Mouse (Mus musculus): Measurements from ENCODE around the gene Mmp9. TPM values are rescaled to one million over a fixed set of nuclear protein-coding genes. Genes with fewer than 3 reads are reported as not detected.

The Mmp9 gene
- polyA plus RNA-seq, 1 experiment, result 363 TPM

DNA sequence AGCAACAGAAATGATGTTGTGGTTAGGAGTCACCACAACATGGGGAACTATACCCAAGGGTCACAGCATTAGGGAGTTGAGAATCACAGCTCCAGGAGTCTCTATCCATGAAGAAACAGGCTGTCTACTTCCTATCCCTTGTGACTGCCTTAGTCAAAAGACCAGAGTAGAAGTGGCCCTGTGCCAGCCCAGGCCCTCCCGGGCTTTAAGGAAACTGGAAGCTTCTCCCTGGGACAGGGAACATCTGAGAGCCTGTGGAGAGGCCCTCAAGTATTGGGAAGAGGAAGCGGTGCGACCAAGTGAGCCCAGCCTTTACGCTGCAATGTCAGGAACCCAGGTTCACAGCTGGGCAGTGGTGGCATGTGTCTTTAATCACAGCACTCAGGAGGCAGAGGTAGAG lies 4.6 kb upstream of the Mmp9 start:
- H3K4me1 ChIP-seq (ENCODE audit: control insufficient read depth, insufficient read depth, low read length), result peaks cover 4% of the 10 kb centered on the region; the same call in 1 of the 2 replicates
- no peak overlapping the region for H3K27ac ChIP-seq (ENCODE audit: control insufficient read depth, insufficient read depth, low read depth, low read length, poor library complexity)
- 26% methylated on average over 4 of the region's 4 CpGs for WGBS
- H3K4me3 ChIP-seq (replicated peaks; ENCODE audit: control insufficient read depth, low read depth, low read length), result no peak overlapping the region
- TF ChIP-seq CTCF (IDR thresholded peaks at IDR 0.05; ENCODE audit: control insufficient read depth, insufficient read depth, low read length), result no peak
- no peak for TF ChIP-seq POLR2A (IDR thresholded peaks at IDR 0.05; ENCODE audit: borderline replicate concordance, control insufficient read depth, low read depth, low read length)

DNA sequence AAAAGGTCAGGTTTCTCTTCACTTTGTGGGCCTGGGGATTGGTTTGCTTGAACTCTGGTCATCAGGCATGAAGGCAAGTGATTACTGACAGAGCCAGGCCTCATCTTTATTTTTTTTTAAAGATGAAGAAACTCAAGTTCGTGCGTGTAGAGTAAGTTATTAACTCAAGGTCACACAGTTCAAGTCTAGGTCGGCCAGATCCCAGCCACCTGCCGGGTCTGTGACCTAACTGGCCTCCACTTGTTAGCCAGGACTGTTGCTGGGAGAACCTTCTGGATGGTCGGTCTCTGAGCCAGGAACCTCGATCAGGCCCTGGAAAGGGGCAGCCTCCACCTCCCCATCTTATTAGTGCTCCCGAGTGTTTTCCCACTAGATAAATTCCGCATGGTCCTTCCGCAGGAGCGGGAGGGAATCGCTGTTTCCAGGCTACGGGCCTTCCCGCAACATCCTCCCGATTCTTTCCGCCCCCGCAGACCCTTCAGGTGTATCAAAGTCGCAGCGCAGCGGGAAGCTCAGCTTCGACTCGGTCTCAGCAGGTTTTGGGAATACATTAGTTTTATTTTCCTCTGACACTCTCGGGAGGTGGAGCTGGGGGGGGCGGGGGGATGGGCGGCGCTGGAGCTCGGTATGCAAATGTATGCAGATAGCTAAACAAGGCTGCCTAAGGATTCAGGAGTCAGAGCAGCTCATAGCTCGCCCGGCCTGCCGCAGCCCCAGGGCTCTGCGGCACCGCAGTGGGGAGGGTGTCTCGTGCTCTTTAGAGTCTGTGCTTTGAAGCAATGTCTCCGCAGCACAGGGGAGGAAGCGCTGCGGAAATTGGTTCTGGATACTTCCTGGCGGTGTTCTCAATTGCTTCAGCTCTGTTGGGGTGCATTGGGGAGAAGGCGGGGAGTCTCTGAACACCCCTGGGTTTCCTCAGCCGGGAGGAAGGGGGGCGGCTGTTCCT lies 2.2 kb upstream of the Mmp9 start:
- Histone ChIP-seq H3K27ac (ENCODE audit: control insufficient read depth, insufficient read depth, low read depth, low read length, poor library complexity) (peak overlapping the region; percentile 60), H3K4me1 (ENCODE audit: control insufficient read depth, insufficient read depth, low read length) (peaks cover 7% of the 10 kb centered on the region), H3K4me3 (replicated peaks; ENCODE audit: control insufficient read depth, low read depth, low read length) (peak overlapping the region; percentile 30)
- TF ChIP-seq CTCF (IDR thresholded peaks at IDR 0.05; ENCODE audit: control insufficient read depth, insufficient read depth, low read length), result no peak
- no peak for TF ChIP-seq POLR2A (IDR thresholded peaks at IDR 0.05; ENCODE audit: borderline replicate concordance, control insufficient read depth, low read depth, low read length)
- WGBS, result 10% methylated on average over 39 of the region's 39 CpGs

DNA sequence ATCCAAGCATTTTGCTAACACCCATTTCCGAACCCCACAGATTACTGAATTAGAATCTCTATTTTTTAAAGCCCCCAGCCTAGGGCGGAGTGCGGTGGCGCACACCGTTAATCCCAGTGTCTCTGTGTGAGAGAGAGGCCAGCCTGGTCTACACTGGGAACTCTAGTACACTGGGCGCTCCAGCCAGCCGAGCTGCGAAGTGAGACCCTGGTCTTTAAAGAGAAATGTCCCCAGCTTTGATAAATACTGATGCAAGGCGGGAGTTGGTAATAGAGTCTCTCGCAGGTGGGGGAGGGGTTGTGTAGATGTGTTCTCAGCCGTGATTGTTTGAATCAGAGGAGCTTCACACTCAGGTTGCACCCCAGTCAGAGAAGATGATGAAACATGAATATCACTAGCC lies 1.5 kb upstream of the Mmp9 start:
- H3K4me3 ChIP-seq (replicated peaks; ENCODE audit: control insufficient read depth, low read depth, low read length), result peak overlapping the region; percentile 28
- no peak for TF ChIP-seq CTCF (IDR thresholded peaks at IDR 0.05; ENCODE audit: control insufficient read depth, insufficient read depth, low read length)
- TF ChIP-seq POLR2A (IDR thresholded peaks at IDR 0.05; ENCODE audit: borderline replicate concordance, control insufficient read depth, low read depth, low read length), result no peak
- peaks cover 7% of the 10 kb centered on the region for H3K4me1 ChIP-seq (ENCODE audit: control insufficient read depth, insufficient read depth, low read length)
- 5% methylated on average over 11 of the region's 11 CpGs for WGBS
- peak overlapping the region; percentile 60 for H3K27ac ChIP-seq (ENCODE audit: control insufficient read depth, insufficient read depth, low read depth, low read length, poor library complexity)

DNA sequence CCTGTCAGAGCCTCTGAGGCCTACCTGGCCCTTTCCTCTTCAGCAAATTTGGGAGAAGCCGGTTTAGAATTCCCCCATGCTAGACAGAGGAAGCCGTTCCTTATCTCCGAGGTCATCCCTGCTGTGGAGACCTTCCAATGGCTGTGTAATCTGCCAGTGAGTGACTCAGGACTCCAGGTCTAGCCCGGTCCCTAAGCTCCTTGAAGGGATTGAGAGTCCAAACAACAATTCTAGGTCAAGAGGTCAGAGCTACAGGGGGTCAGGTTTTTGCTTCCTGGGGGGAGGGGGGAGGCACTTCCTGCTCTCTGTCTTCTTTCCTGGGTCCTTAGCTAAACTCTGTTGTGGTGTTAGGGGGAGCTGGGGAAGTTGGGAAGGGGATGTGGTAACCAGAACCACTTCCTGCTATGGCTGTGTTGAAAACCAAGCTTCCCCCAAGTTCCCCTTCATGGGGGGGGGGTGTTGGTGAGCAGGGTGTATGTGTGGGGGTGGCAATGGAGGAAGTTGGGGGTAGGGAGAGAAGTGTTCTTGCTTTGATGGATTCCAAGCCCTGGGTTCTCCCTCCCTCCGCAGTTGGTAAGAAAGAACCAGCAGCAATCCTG lies 2.2 kb downstream of the Mmp9 start:
- Histone ChIP-seq H3K4me3 (replicated peaks; ENCODE audit: control insufficient read depth, low read depth, low read length) (peak overlapping the region; percentile 43), H3K27ac (ENCODE audit: control insufficient read depth, insufficient read depth, low read depth, low read length, poor library complexity) (peak overlapping the region; percentile 64), H3K4me1 (ENCODE audit: control insufficient read depth, insufficient read depth, low read length) (peaks cover 8% of the 10 kb centered on the region)
- TF ChIP-seq POLR2A (IDR thresholded peaks at IDR 0.05; ENCODE audit: borderline replicate concordance, control insufficient read depth, low read depth, low read length) (no peak), CTCF (IDR thresholded peaks at IDR 0.05; ENCODE audit: control insufficient read depth, insufficient read depth, low read length) (no peak)
- WGBS, result 3% methylated on average over 5 of the region's 5 CpGs

DNA sequence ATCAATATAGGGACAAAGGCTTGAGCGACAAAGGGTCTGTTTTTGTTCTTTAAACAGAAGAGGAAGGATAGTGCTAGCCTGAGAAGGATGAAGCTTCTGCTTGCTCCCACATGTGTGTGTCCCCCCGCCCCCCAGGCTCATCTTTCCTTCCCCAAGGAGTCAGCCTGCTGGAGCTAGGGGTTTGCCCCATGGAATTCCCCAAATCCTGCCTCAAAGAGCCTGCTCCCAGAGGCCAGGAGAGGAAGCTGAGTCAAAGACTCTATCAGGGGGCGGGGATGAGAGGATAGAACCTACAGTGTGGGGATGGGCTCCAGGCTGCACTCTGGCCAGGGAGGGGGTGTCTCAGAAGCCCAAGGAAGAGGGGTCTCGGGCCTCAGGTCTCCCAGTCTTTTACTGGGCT lies 6.9 kb downstream of the Mmp9 start:
- no peak for TF ChIP-seq POLR2A (IDR thresholded peaks at IDR 0.05; ENCODE audit: borderline replicate concordance, control insufficient read depth, low read depth, low read length)
- H3K27ac ChIP-seq (ENCODE audit: control insufficient read depth, insufficient read depth, low read depth, low read length, poor library complexity), result peak overlapping the region; percentile 87
- peak overlapping the region; percentile 64 for H3K4me3 ChIP-seq (replicated peaks; ENCODE audit: control insufficient read depth, low read depth, low read length)
- peaks cover 2% of the 10 kb centered on the region; the same call in 1 of the 2 replicates for H3K4me1 ChIP-seq (ENCODE audit: control insufficient read depth, insufficient read depth, low read length)
- WGBS, result 17% methylated on average over 4 of the region's 4 CpGs

DNA sequence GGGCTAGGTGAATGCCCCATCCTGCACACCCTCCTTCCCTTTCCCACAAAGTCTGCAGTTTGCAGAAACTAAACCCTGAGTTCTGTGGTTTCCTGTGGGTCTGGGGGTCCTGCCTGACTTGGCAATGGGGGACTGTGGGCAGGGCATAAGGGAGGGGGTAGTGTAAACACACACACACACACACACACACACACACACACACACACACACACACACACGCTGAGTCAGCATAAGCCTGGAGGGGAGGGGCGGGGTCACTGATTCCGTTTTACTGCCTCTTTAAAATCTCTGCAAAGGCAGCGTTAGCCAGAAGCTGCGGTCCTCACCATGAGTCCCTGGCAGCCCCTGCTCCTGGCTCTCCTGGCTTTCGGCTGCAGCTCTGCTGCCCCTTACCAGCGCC lies 7.3 kb downstream of the Mmp9 start:
- TF ChIP-seq CTCF (IDR thresholded peaks at IDR 0.05; ENCODE audit: control insufficient read depth, insufficient read depth, low read length) (no peak), POLR2A (IDR thresholded peaks at IDR 0.05; ENCODE audit: borderline replicate concordance, control insufficient read depth, low read depth, low read length) (peak; percentile 38; the same call in 1 of the 2 replicates)
- H3K4me1 ChIP-seq (ENCODE audit: control insufficient read depth, insufficient read depth, low read length), result peaks cover 2% of the 10 kb centered on the region; the same call in 1 of the 2 replicates
- WGBS, result 1% methylated on average over 7 of the region's 7 CpGs
- H3K27ac ChIP-seq (ENCODE audit: control insufficient read depth, insufficient read depth, low read depth, low read length, poor library complexity), result peak overlapping the region; percentile 87
- H3K4me3 ChIP-seq (replicated peaks; ENCODE audit: control insufficient read depth, low read depth, low read length), result peak overlapping the region; percentile 64

DNA sequence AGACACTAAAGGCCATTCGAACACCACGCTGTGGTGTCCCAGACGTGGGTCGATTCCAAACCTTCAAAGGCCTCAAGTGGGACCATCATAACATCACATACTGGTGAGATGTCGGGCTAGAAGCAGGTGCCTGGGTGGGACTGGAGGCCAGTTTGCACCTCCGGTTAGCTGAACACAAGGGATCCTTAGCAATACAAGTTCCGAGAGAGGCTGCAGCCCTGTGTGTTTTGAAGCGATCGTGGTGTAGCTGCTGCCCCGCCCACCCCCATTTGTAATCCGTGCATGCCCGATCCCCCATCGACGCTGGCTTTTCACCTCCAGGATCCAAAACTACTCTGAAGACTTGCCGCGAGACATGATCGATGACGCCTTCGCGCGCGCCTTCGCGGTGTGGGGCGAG lies 8.4 kb downstream of the Mmp9 start:
- peak overlapping the region; percentile 64 for H3K4me3 ChIP-seq (replicated peaks; ENCODE audit: control insufficient read depth, low read depth, low read length)

DNA sequence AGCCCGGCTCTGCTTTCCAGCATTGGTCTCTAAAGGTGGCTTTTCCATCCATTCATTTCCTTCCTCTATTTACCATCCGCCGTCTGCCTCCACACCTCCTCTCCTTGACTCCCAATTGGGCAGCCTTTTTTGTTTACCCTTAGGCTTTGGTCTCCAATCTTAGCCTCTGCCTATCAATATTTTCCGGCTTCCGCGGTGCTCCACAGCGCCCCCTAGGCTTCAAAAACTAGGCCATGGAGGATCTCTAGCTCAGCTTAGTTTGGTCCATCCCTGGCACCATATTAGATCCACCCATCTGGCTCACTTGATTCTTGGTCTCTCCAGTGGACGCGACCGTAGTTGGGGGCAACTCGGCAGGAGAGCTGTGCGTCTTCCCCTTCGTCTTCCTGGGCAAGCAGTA lies 9.9 kb downstream of the Mmp9 start:
- Histone ChIP-seq H3K4me3 (replicated peaks; ENCODE audit: control insufficient read depth, low read depth, low read length) (peak overlapping the region; percentile 64), H3K27ac (ENCODE audit: control insufficient read depth, insufficient read depth, low read depth, low read length, poor library complexity) (peak overlapping the region; percentile 87), H3K4me1 (ENCODE audit: control insufficient read depth, insufficient read depth, low read length) (peaks cover 2% of the 10 kb centered on the region; the same call in 1 of the 2 replicates)
- 28% methylated on average over 13 of the region's 13 CpGs for WGBS
- TF ChIP-seq POLR2A (IDR thresholded peaks at IDR 0.05; ENCODE audit: borderline replicate concordance, control insufficient read depth, low read depth, low read length) (no peak), CTCF (IDR thresholded peaks at IDR 0.05; ENCODE audit: control insufficient read depth, insufficient read depth, low read length) (peak; percentile 61)

More for the DNA sequence above, 8.4 kb downstream of the Mmp9 start:
- WGBS, result 7% methylated on average over 25 of the region's 25 CpGs
- TF ChIP-seq POLR2A (IDR thresholded peaks at IDR 0.05; ENCODE audit: borderline replicate concordance, control insufficient read depth, low read depth, low read length) (peak; percentile 25; the same call in 1 of the 2 replicates), CTCF (IDR thresholded peaks at IDR 0.05; ENCODE audit: control insufficient read depth, insufficient read depth, low read length) (no peak)
- H3K4me1 ChIP-seq (ENCODE audit: control insufficient read depth, insufficient read depth, low read length), result peaks cover 2% of the 10 kb centered on the region; the same call in 1 of the 2 replicates
- H3K27ac ChIP-seq (ENCODE audit: control insufficient read depth, insufficient read depth, low read depth, low read length, poor library complexity), result peak overlapping the region; percentile 87
